Mouse (Mus musculus): Measurements from ENCODE around the gene Rbm48. TPM values are rescaled to one million over a fixed set of nuclear protein-coding genes. Genes with fewer than 3 reads are reported as not detected.

Rbm48 gene
- 2.3 and 4.1 TPM in 2 replicates for polyA plus RNA-seq (2012; rRNA removed)
- polyA plus RNA-seq (2014; fragmentation: Nextera tagmentation; extraction: Ambion mirVana), result 5.7 and 6.2 TPM in 2 replicates

GRCm38 (mm10) chr5:3596399-3596766, at the start of gene Rbm48:
Gene Rbm48, minus strand, starts transcription at chr5:3596585.
- peaks cover 1% of the 10 kb centered on the region for H3K36me3 ChIP-seq (replicated peaks; ENCODE audit: control insufficient read depth, insufficient read depth, low read depth)
- H3K4me2 ChIP-seq (ENCODE audit: low read depth), result peak within 1 kb of the TSS; percentile 87
- peaks cover 10% of the 10 kb centered on the region in 2 experiments; a peak in 3 of 4 replicates for H3K4me1 ChIP-seq (replicated peaks; ENCODE audit: control insufficient read depth in 2 of 2, insufficient read depth in 2 of 2, low read length in 1 of 2)
- DNase-seq (ENCODE audit: low read depth in 3 of 3, low spot score in 3 of 3) (peak; percentile 44 to 61 (median 45)), ATAC-seq (ENCODE audit: insufficient read depth) (peak; percentile 71)
- WGBS (ENCODE audit: insufficient replicate concordance), result under 1% methylated on average over 31 of the region's 31 CpGs
- H3K27me3 ChIP-seq (ENCODE audit: control insufficient read depth, insufficient read depth, low read length), result no peaks in the 10 kb centered on the region
- peak within 1 kb of the TSS; percentile 71 to 88 for H3K4me3 ChIP-seq (ENCODE audit: insufficient read depth in 1 of 2, low read depth in 2 of 2, low read length in 2 of 2)
- H3K9me3 ChIP-seq (ENCODE audit: control insufficient read depth, low read length), result no peaks in the 10 kb centered on the region
- peak within 1 kb of the TSS; percentile 6 for H3K27ac ChIP-seq
- H3K9ac ChIP-seq (replicated peaks), result peak within 1 kb of the TSS; percentile 80
- TF ChIP-seq EP300 (IDR thresholded peaks at IDR 0.05; ENCODE audit: low read depth) (no peak; the same call in 1 of the 2 replicates), CTCF (IDR thresholded peaks at IDR 0.05; ENCODE audit: low read depth) (peak; percentile 87)

GRCm38 (mm10) chr5:3645326-3645725, 48.9 kb upstream of the Rbm48 start:
- peak overlapping the region; percentile 82; the same call in 1 of the 2 replicates for H3K4me2 ChIP-seq (ENCODE audit: low read depth)

GRCm38 (mm10) chr5:3644621-3645020, 48.2 kb upstream of the Rbm48 start:
- WGBS (ENCODE audit: insufficient replicate concordance), result 83% methylated on average over 6 of the region's 6 CpGs
- Histone ChIP-seq H3K27me3 (ENCODE audit: control insufficient read depth, insufficient read depth, low read length) (no peaks in the 10 kb centered on the region), H3K4me3 (ENCODE audit: insufficient read depth in 1 of 2, low read depth in 2 of 2, low read length in 2 of 2) (no peak overlapping the region), H3K9me3 (ENCODE audit: control insufficient read depth, low read length) (no peaks in the 10 kb centered on the region), H3K27ac (no peak overlapping the region), H3K36me3 (replicated peaks; ENCODE audit: control insufficient read depth, insufficient read depth, low read depth) (peaks cover 34% of the 10 kb centered on the region), H3K4me2 (ENCODE audit: low read depth) (no peak overlapping the region), H3K9ac (replicated peaks) (no peak overlapping the region), H3K4me1 (replicated peaks; ENCODE audit: control insufficient read depth in 2 of 2, insufficient read depth in 2 of 2, low read length in 1 of 2) (peaks cover 3 to 12% of the 10 kb centered on the region in 2 experiments; a peak in 3 of 4 replicates)
- ATAC-seq (ENCODE audit: insufficient read depth) (no peak), DNase-seq (ENCODE audit: low read depth in 3 of 3, low spot score in 3 of 3) (no peak)
- TF ChIP-seq CTCF (IDR thresholded peaks at IDR 0.05; ENCODE audit: low read depth) (no peak), EP300 (IDR thresholded peaks at IDR 0.05; ENCODE audit: low read depth) (no peak)

More at GRCm38 (mm10) chr5:3645326-3645725, 48.9 kb upstream of the Rbm48 start:
- H3K27ac ChIP-seq, result no peak overlapping the region
- peak overlapping the region in 1 of 2 experiments; percentile 3; a peak in 1 of 4 replicates for H3K4me3 ChIP-seq (ENCODE audit: insufficient read depth in 1 of 2, low read depth in 2 of 2, low read length in 2 of 2)
- no peaks in the 10 kb centered on the region for H3K27me3 ChIP-seq (ENCODE audit: control insufficient read depth, insufficient read depth, low read length)
- DNase-seq (ENCODE audit: low read depth in 3 of 3, low spot score in 3 of 3), result no peak
- peaks cover 3 to 12% of the 10 kb centered on the region in 2 experiments; a peak in 3 of 4 replicates for H3K4me1 ChIP-seq (replicated peaks; ENCODE audit: control insufficient read depth in 2 of 2, insufficient read depth in 2 of 2, low read length in 1 of 2)
- H3K9ac ChIP-seq (replicated peaks), result no peak overlapping the region
- H3K36me3 ChIP-seq (replicated peaks; ENCODE audit: control insufficient read depth, insufficient read depth, low read depth), result peaks cover 32% of the 10 kb centered on the region
- ATAC-seq (ENCODE audit: insufficient read depth), result no peak
- 80% methylated on average over 6 of the region's 6 CpGs for WGBS (ENCODE audit: insufficient replicate concordance)
- TF ChIP-seq EP300 (IDR thresholded peaks at IDR 0.05; ENCODE audit: low read depth) (no peak), CTCF (IDR thresholded peaks at IDR 0.05; ENCODE audit: low read depth) (no peak)
- H3K9me3 ChIP-seq (ENCODE audit: control insufficient read depth, low read length), result no peaks in the 10 kb centered on the region

GRCm38 (mm10) chr5:3635286-3635685, 38.9 kb upstream of the Rbm48 start:
- H3K4me1 ChIP-seq (replicated peaks; ENCODE audit: control insufficient read depth in 2 of 2, insufficient read depth in 2 of 2, low read length in 1 of 2), result 0 out of 4 replicates have a peak, but pooled peaks cover 0 to 2% of the 10 kb centered on the region in 2 experiments
- ATAC-seq (ENCODE audit: insufficient read depth) (no peak), DNase-seq (ENCODE audit: low read depth in 3 of 3, low spot score in 3 of 3) (no peak)
- no peaks in the 10 kb centered on the region for H3K27me3 ChIP-seq (ENCODE audit: control insufficient read depth, insufficient read depth, low read length)
- H3K36me3 ChIP-seq (replicated peaks; ENCODE audit: control insufficient read depth, insufficient read depth, low read depth), result peaks cover 1% of the 10 kb centered on the region
- H3K4me3 ChIP-seq (ENCODE audit: insufficient read depth in 1 of 2, low read depth in 2 of 2, low read length in 2 of 2), result no peak overlapping the region
- H3K4me2 ChIP-seq (ENCODE audit: low read depth), result no peak overlapping the region
- 74% methylated on average over 8 of the region's 8 CpGs for WGBS (ENCODE audit: insufficient replicate concordance)
- H3K27ac ChIP-seq, result no peak overlapping the region
- TF ChIP-seq CTCF (IDR thresholded peaks at IDR 0.05; ENCODE audit: low read depth), result no peak
- TF ChIP-seq EP300 (IDR thresholded peaks at IDR 0.05; ENCODE audit: low read depth), result no peak
- no peaks in the 10 kb centered on the region for H3K9me3 ChIP-seq (ENCODE audit: control insufficient read depth, low read length)
- no peak overlapping the region for H3K9ac ChIP-seq (replicated peaks)

GRCm38 (mm10) chr5:3633951-3634350, 37.6 kb upstream of the Rbm48 start:
- no peak for ATAC-seq (ENCODE audit: insufficient read depth)
- Histone ChIP-seq H3K9me3 (ENCODE audit: control insufficient read depth, low read length) (no peaks in the 10 kb centered on the region), H3K27me3 (ENCODE audit: control insufficient read depth, insufficient read depth, low read length) (no peaks in the 10 kb centered on the region), H3K4me1 (replicated peaks; ENCODE audit: control insufficient read depth in 2 of 2, insufficient read depth in 2 of 2, low read length in 1 of 2) (0 out of 4 replicates have a peak, but pooled peaks cover 0 to 2% of the 10 kb centered on the region in 2 experiments), H3K4me2 (ENCODE audit: low read depth) (no peak overlapping the region), H3K9ac (replicated peaks) (no peak overlapping the region), H3K36me3 (replicated peaks; ENCODE audit: control insufficient read depth, insufficient read depth, low read depth) (no peaks in the 10 kb centered on the region), H3K4me3 (ENCODE audit: insufficient read depth in 1 of 2, low read depth in 2 of 2, low read length in 2 of 2) (no peak overlapping the region), H3K27ac (no peak overlapping the region)
- TF ChIP-seq CTCF (IDR thresholded peaks at IDR 0.05; ENCODE audit: low read depth), result peak; percentile 56
- no peak for TF ChIP-seq EP300 (IDR thresholded peaks at IDR 0.05; ENCODE audit: low read depth)
- DNase-seq (ENCODE audit: low read depth in 3 of 3, low spot score in 3 of 3), result no peak
- WGBS (ENCODE audit: insufficient replicate concordance), result 57% methylated on average over 4 of the region's 4 CpGs

Data from liver, embryonic 14.5 days (tissue).